In genomic region chr9:123926041-123926440, GRCm38 (mm10) we compare ENCODE assay signal across 9 mouse cellular contexts. TPM values are rescaled to one million over a fixed set of nuclear protein-coding genes. Genes with fewer than 3 reads are reported as not detected.
A peak's percentile ranks its signal among the peaks of the same experiment; 100 is the strongest.
DNase-seq lines count a peak whose midpoint lies in the region; ATAC-seq lines count a peak whose summit lies in the region.
"Not testable (repeated sequence)": the region's sequence is repeated elsewhere in the genome, so short reads cannot be mapped to it uniquely, and the experiment has no call there.
"Had no signal": no experiment of that assay in that cellular context is flagged by ENCODE, and none has a peak within 500 bp of the region (broad histone marks: within the 10 kb centered on the region; RNA-seq: fewer than 3 reads in every experiment).

No protein-coding gene starts in this region.

- H3K4me3 ChIP-seq in hindbrain, embryonic 15.5 days, result peak overlapping the region; percentile 67

- peak; percentile 64 for DNase-seq in T-cell, adult 2 months (ENCODE audit: low spot score)
- DNase-seq in cerebellum, postnatal 25 days, result peak; percentile 23 to 59
- DNase-seq in gastrocnemius, adult 18-20 months (ENCODE audit: low spot score), result peak; percentile 47
- DNase-seq in left cerebral cortex, adult 18-20 months (ENCODE audit: low spot score in 2 of 2), result peak; percentile 51 to 60
- DNase-seq in lung, postnatal 14 days, result peak; percentile 80
- DNase-seq in retina, adult 2 months (ENCODE audit: low read depth, low spot score), result peak; percentile 55
- peak; percentile 46 for DNase-seq in thymus, postnatal 25 days

- peak overlapping the region; percentile 90 for H3K4me2 ChIP-seq in hindbrain, embryonic 15.5 days

- peaks cover 20% of the 10 kb centered on the region for H3K4me1 ChIP-seq in hindbrain, embryonic 15.5 days (replicated peaks)

- not testable (repeated sequence) for ATAC-seq in hindbrain, embryonic 15.5 days (ENCODE audit: low FRiP score, low read depth)

- not testable (repeated sequence) for H3K36me3 ChIP-seq in hindbrain, embryonic 15.5 days

- H3K27me3 ChIP-seq in hindbrain, embryonic 15.5 days, result not testable (repeated sequence)

- 0 out of 2 replicates have a peak overlapping the region, but pooled peaks have one; percentile 0 for H3K27ac ChIP-seq in hindbrain, embryonic 15.5 days (replicated peaks)

- peak overlapping the region; percentile 39; the same call in 1 of the 2 replicates for H3K9ac ChIP-seq in hindbrain, embryonic 15.5 days

- H3K9me3 ChIP-seq in hindbrain, embryonic 15.5 days, result not testable (repeated sequence)

- 5% methylated on average over 5 of the region's 5 CpGs for WGBS in hindbrain, embryonic 15.5 days

RNA-seq across cellular contexts. Expression of gene Ccr1, which starts 42.5 kb away (rescaled TPM):
- under 1 TPM in 1 of 2 experiments, not detected in 1; 0.07 TPM for total RNA-seq in gastrocnemius, adult 18-20 months (2021)
- polyA plus RNA-seq in hindbrain, embryonic 15.5 days (2015; fragmentation: Nextera tagmentation; extraction: Ambion mirVana), result 1.2 and 1.3 TPM in 2 replicates
- total RNA-seq in left cerebral cortex, adult 18-20 months (2021), result not detected

RNA-seq across cellular contexts. Expression of gene Ccr1l1, which starts 52.2 kb away (rescaled TPM):
- not detected for total RNA-seq in gastrocnemius, adult 18-20 months (2021)
- polyA plus RNA-seq in hindbrain, embryonic 15.5 days (2015; fragmentation: Nextera tagmentation; extraction: Ambion mirVana), result not detected in 2 replicates
- total RNA-seq in left cerebral cortex, adult 18-20 months (2021), result not detected
- total RNA-seq: layer of hippocampus, adult 18-20 months had no signal
